Mouse (Mus musculus): ENCODE results near the gene Colq.
A peak's percentile ranks its signal among the peaks of the same experiment; 100 is the strongest.
"Not testable (repeated sequence)": the region's sequence is repeated elsewhere in the genome, so short reads cannot be mapped to it uniquely, and the experiment has no call there.

Colq gene

GRCm38 (mm10) chr14:31591243-31591642 lies at the start of gene Colq:
Colq (minus strand) TSS chr14:31591343.
- DNase-seq (ENCODE audit: extremely low read depth, low read depth, low spot score), result no peak

- no peak for DNase-seq (ENCODE audit: extremely low read depth, low read depth, low spot score)
Observed at GRCm38 (mm10) chr14:31640346-31640889, 49.3 kb upstream of the Colq start, which contains the start of gene Gm49387. Gm49387 (minus strand) TSS chr14:31640878.

DNA sequence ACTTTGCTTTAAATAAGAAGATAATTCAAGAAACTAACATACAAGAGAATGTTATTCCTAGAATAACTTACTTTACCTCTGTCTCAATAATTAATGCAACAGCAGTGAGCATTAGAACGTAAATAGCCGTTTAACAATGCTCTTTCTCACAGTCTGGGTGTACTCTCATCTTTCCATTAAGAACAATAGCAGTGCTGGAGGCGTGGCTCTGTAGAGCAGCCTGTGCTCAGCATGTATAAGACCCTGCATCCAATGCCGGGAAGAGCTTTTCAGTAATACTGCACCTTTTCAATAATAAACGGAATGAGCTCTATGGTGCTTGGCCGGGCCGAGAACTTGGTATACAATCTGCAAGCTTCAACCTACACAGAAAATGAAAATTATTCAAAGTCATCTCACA lies 39.5 kb upstream of the Colq start:
- no peak for DNase-seq (ENCODE audit: extremely low read depth, low read depth, low spot score)

- peak; percentile 65 for DNase-seq (ENCODE audit: extremely low read depth, low read depth, low spot score)
Observed at GRCm38 (mm10) chr14:31622748-31623147, 31.6 kb upstream of the Colq start.

DNA sequence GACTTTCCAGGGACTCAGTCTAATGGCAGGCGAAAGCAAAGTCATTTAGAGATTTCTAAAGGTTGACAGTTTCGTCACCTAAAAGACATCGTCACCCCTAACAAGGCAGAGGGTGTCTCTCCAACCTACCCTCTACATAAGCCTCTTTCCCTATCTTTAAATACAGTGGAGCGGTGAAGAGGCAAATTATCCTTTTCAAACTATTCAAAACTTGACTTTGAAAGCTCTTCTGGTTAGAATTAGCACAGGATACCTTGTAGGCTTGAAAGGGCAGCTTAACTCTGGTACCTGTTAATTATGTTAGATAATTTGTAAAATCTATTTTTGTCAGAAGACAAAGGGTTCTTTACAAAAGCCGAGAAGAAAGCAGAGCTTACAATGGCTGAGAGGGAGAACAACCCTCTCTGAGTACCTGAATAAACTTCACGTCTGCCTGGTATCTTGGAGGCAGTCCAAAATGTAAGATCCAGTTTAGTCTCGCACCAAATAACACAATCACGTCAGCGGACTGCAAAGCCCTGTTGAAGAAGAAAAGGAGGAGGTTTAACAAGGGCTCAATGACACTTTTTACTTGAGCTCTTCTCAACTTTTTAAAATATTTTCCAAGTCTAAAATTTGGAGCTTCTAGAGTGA lies 29.6 kb upstream of the Colq start:
- no peak for DNase-seq (ENCODE audit: extremely low read depth, low read depth, low spot score)

DNA sequence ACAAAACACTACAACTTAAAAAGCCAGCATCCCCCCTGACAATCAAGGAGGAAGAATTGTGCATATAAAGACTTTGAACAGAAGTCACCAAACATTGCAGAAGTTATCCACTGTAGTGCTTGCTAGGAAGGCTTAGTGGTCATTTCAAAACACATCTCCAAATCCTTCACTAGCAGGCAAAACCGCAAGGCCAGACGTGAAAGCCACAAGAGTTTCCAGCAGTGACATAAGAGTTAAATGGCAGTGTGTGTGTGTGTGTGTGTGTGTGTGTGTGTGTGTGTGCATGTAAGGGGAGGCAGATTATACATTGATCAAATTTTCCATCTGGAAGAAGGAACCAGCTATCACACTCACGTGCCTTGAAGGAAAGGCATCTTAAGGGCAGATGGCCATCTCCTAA lies 26.9 kb upstream of the Colq start:
- DNase-seq (ENCODE audit: extremely low read depth, low read depth, low spot score), result no peak

- DNase-seq (ENCODE audit: extremely low read depth, low read depth, low spot score), result no peak
Observed at GRCm38 (mm10) chr14:31617204-31617603, 26.1 kb upstream of the Colq start.

DNA sequence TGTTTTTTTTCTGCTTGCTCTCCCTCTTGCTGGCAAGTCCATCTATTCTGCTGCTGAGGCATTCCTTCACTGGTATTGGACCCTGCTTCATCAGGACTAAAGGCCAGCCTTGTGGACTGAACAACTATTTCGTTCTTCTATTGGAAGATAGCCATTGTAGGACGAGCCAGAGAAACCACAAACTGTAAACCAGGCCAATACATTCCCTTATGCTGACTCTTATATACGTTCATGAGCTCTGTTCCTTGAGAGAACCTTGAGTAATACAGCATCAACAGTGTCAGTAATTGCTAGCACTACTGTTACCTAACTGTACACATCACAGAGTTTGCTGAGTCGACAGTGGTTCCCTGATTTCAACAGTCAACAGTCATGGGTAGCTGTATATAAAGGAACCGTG lies 22.5 kb upstream of the Colq start:
- no peak for DNase-seq (ENCODE audit: extremely low read depth, low read depth, low spot score)

- no peak for DNase-seq (ENCODE audit: extremely low read depth, low read depth, low spot score)
Observed at GRCm38 (mm10) chr14:31611986-31612385, 20.8 kb upstream of the Colq start.

- no peak for DNase-seq (ENCODE audit: extremely low read depth, low read depth, low spot score)
Observed at GRCm38 (mm10) chr14:31605514-31605913, 14.4 kb upstream of the Colq start.

DNA sequence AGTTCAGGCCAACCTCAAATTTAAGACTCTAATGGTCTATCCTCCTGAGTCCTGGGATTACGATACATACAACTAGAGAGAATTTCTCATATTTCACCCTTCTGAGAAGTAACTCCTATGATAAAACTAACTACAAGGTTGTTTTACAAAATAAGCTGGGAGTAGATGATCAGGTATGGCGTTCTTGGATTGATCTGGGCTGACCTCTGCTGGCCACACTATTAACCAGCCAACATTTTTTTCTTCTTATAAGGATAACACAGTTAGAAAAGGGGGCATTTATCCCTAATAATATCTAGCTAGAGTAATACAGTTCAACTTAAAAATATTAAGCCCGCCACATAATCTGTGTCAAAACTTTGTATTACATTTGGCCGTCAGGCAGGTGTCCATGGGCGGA lies 13.8 kb upstream of the Colq start:
- no peak for DNase-seq (ENCODE audit: extremely low read depth, low read depth, low spot score)

- DNase-seq (ENCODE audit: extremely low read depth, low read depth, low spot score), result not testable (repeated sequence)
Observed at GRCm38 (mm10) chr14:31602616-31602979, 11.5 kb upstream of the Colq start.

DNA sequence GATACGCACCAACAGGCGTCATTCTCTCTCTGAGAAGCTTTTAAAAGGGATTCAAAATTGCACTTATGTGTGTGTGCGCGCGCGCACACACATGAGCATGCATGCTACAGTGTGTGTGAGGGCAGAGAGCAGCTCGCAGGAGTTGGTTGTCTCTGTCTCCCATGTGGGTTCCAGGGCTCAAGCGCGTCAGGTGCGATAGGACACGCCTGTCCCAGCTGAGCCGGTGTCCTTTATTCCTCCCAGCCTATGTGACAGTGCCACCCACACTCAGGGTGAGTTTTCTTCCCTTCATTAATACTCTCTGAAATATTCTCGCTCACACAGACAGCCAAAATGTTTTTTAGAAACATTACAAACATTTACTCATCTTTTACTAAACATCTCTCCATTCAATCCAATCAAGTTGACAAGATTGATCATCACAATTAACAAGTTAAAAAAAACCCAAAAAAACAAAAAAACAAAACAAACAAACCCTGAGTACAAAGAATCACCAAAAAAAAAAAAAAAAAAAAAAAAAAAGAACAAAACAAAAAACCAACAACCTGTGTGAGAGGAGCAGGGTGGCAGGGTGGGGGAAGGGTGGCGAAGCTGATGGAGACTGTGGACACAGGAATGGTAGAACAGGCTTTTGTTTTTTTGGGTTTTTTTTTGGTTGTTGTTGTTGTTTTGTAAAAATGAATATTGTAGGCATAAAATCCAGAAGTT lies 10.9 kb upstream of the Colq start:
- no peak for DNase-seq (ENCODE audit: extremely low read depth, low read depth, low spot score)

DNA sequence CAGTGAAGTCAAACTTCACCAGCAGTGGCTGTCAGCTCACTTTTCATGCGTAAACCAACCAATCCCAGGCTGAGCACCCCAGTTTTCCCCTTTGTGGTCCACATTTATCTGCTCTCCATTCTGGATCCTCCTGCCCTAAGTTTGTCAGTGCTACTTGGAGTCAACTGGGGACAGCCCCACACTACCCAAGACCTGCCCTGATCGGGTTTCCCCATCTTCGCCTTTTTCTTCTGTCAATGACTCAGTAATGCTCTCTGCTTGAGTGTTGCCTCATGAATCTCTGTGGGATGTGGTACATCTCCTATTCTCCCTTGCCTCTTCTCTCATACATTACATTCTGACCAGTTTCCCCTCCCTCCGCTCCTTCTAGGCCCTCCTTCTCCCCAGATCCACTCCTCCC lies 6.3 kb upstream of the Colq start:
- no peak for DNase-seq (ENCODE audit: extremely low read depth, low read depth, low spot score)

- no peak for DNase-seq (ENCODE audit: extremely low read depth, low read depth, low spot score)
Observed at GRCm38 (mm10) chr14:31596408-31596807, 5.3 kb upstream of the Colq start.

DNA sequence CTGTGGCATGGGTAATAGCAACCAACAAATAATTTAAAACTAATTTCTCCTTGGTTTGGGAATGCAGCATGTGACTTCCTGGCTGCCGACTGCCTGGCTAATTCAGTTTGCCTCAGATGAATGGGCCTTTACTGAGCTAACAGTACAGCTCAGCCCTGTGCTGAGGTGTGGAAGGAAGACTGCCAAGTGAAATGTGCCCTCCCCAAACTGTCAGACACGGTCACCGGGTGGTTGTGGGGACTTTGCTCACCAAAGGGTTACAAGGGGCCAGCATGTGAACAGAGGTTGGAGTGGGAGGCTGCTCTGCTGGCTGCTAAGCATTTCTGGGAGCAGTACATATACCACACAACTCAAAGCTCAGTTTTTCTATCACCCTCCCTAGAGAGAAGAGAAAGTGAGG lies 3.5 kb upstream of the Colq start:
- no peak for DNase-seq (ENCODE audit: extremely low read depth, low read depth, low spot score)

GRCm38 (mm10) chr14:31593036-31593435 lies 1.9 kb upstream of the Colq start:
- DNase-seq (ENCODE audit: extremely low read depth, low read depth, low spot score), result no peak

GRCm38 (mm10) chr14:31586451-31586850 lies 4.7 kb downstream of the Colq start:
- peak; percentile 16 for DNase-seq (ENCODE audit: extremely low read depth, low read depth, low spot score)

GRCm38 (mm10) chr14:31583082-31583481 lies 8.1 kb downstream of the Colq start:
- no peak for DNase-seq (ENCODE audit: extremely low read depth, low read depth, low spot score)

DNA sequence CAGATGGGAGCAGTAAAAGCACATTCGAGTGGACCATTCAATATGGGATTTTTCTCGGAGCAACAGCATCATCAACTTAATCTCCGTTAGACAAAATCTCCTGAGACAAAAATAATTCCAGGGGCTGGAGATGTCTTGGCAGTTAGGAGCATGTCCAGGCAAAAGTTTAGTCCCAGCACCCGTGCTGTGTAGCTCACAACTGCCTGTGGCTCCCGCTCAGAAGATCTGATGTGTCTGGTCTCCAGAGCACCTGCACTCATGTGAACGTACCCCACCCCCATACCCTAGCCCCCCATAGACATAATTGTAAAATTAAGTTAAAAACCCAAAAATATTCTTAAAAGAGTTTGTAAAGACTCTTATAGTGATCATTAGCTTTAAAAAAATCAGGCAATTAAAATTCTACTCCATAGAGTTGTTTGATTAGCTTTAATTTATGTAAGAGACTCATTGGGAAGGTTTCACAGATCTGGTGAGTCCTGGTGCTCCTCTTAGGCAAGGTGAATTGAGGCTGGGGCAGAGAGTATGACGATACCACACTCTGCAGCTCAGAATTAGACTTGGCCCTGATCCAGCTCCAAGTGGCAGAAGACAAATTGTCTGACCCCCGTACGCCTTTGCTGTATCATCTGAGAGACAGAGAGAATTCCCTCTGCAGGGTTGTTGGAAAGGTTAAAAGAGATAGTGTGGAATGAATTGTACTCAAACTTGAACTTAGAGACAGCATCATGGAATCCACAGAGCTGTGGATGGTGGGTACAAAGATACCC lies 13.0 kb downstream of the Colq start:
- DNase-seq (ENCODE audit: extremely low read depth, low read depth, low spot score), result no peak

DNA sequence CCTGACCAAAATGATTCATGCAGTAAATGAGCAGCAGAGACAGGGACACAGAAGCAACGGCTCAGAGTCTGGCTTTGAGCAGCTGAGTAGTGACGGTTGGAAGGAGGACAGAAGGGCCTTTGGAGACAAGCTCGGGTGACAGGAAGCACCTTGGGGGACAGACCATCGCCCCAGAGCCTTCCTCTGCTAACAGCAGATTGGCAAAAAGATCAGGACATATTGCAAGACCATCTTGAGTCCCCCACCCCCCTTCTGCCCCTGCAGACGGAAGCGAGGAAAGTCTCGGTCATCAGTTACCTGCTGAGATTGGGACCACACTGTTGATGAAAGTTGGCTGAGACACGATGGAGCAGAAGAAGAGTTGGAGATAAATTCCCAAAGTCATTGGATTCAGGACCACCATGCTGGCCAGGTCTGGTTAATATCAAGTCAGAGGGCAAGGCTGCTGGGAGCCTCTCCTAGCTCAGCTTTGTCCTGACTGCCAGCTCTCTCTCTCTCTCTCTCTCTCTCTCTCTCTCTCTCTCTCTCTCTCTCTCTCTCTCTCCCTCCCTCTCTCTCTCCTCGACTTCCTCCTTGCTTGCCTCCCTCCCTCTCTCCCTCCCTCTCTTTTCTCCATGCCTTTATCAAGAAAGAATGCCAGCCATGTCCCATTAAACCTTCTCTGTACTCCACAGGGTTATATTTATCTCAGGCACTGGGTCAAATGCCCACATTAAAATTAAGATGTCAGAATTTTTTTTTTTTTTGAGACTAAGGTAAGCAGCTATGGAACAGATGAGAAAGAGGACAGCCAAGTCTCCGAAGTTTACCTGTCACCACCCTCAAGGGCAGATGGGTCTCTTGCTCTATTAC lies 14.1 kb downstream of the Colq start:
- no peak for DNase-seq (ENCODE audit: extremely low read depth, low read depth, low spot score)

Measured in fat pad, adult 2 months (tissue).